Comparison of ENCODE assay signal across 7 mouse cellular contexts in genomic region chrX:20617176-20617902, GRCm38 (mm10). TPM values are rescaled to one million over a fixed set of nuclear protein-coding genes. Genes with fewer than 3 reads are reported as not detected.
DNase-seq lines count a peak whose midpoint lies in the region; ATAC-seq lines count a peak whose summit lies in the region.

Gene Rbm10, plus strand, starts transcription at chrX:20617503.
Gene Ndufb11, minus strand, starts transcription at chrX:20617619.

- no peaks in the 10 kb centered on the region for H3K36me3 ChIP-seq in intestine, embryonic 15.5 days
- H3K36me3 ChIP-seq in midbrain, embryonic 10.5 days = peaks cover 41% of the 10 kb centered on the region

- H3K27ac ChIP-seq in intestine, embryonic 15.5 days = peak within 1 kb of the TSS; percentile 82
- H3K27ac ChIP-seq in midbrain, embryonic 10.5 days (replicated peaks) = peak within 1 kb of the TSS; percentile 95

- H3K4me3 ChIP-seq in intestine, embryonic 15.5 days (replicated peaks) = peak within 1 kb of the TSS; percentile 54
- H3K4me3 ChIP-seq in midbrain, embryonic 10.5 days = peak within 1 kb of the TSS; percentile 71

- intact Hi-C loops in gastrocnemius, postnatal 36 days (cut with DNase I) = no loop called here
- intact Hi-C loops in left cerebral cortex, postnatal 25 days (cut with DNase I) = no loop called here

- peak within 1 kb of the TSS; percentile 53 for H3K4me2 ChIP-seq in intestine, embryonic 15.5 days (replicated peaks)

- peak; percentile 84 for DNase-seq in adrenal gland, adult 8-10 months
- DNase-seq in embryo, embryonic 11.5 days (ENCODE audit: low read depth, low spot score) = peak; percentile 60
- DNase-seq in gastrocnemius, postnatal 36 days = peak; percentile 68
- peak; percentile 77 to 93 for DNase-seq in left cerebral cortex, postnatal 25 days (ENCODE audit: low spot score in 2 of 2)
- DNase-seq in midbrain, embryonic 10.5 days (ENCODE audit: low spot score) = peak; percentile 81
- DNase-seq in right cerebral cortex, postnatal 4 days = peak; percentile 61

- 15% methylated on average over 49 of the region's 49 CpGs for WGBS in intestine, embryonic 15.5 days
- WGBS in midbrain, embryonic 10.5 days = 15% methylated on average over 47 of the region's 49 CpGs

- no peaks in the 10 kb centered on the region for H3K9me3 ChIP-seq in intestine, embryonic 15.5 days
- 0 out of 2 replicates have a peak, but pooled peaks cover 3% of the 10 kb centered on the region for H3K9me3 ChIP-seq in midbrain, embryonic 10.5 days (replicated peaks)

- no peaks in the 10 kb centered on the region for H3K4me1 ChIP-seq in intestine, embryonic 15.5 days (replicated peaks)
- peaks cover 17% of the 10 kb centered on the region for H3K4me1 ChIP-seq in midbrain, embryonic 10.5 days

- H3K27me3 ChIP-seq in intestine, embryonic 15.5 days (replicated peaks) = no peaks in the 10 kb centered on the region
- no peaks in the 10 kb centered on the region for H3K27me3 ChIP-seq in midbrain, embryonic 10.5 days (ENCODE audit: low read depth, poor library complexity, severe bottlenecking)

- ATAC-seq in intestine, embryonic 15.5 days = peak; percentile 98

- H3K9ac ChIP-seq in intestine, embryonic 15.5 days = peak within 1 kb of the TSS; percentile 67

RNA-seq across cellular contexts. Expression of gene Rbm10, which starts in this region (rescaled TPM):
- 10 to 100 TPM; 29.0 to 41.2 (median 40.0) TPM for total RNA-seq in adrenal gland, adult 8-10 months (2022)
- 10 to 100 TPM; 11.0 to 12.4 TPM for total RNA-seq in gastrocnemius, postnatal 36 days (2021)
- polyA plus RNA-seq in intestine, embryonic 15.5 days (2015; fragmentation: Nextera tagmentation; extraction: Ambion mirVana) = 52.7 and 57.8 TPM in 2 replicates
- total RNA-seq in left cerebral cortex, postnatal 25 days (2021) = 10 to 100 TPM; 45.5 to 48.6 TPM
- 104 and 107 TPM in 2 replicates for polyA plus RNA-seq in midbrain, embryonic 10.5 days (2016; fragmentation: Nextera tagmentation; extraction: Ambion mirVana)

RNA-seq across cellular contexts. Expression of gene Ndufb11, which starts in this region (rescaled TPM):
- 100 to 1,000 TPM; 217 to 320 (median 257) TPM for total RNA-seq in adrenal gland, adult 8-10 months (2022)
- total RNA-seq in gastrocnemius, postnatal 36 days (2021) = 100 to 1,000 TPM; 396 to 423 TPM
- polyA plus RNA-seq in intestine, embryonic 15.5 days (2015; fragmentation: Nextera tagmentation; extraction: Ambion mirVana) = 251 and 275 TPM in 2 replicates
- total RNA-seq in left cerebral cortex, postnatal 25 days (2021) = 100 to 1,000 TPM; 148 to 158 TPM
- polyA plus RNA-seq in midbrain, embryonic 10.5 days (2016; fragmentation: Nextera tagmentation; extraction: Ambion mirVana) = 185 and 187 TPM in 2 replicates

Comparison
In these comparisons a context has a peak if more than half of its experiments do, and no peak if none do; other contexts are left out.
1. Peak in every context shown above with its lines: DNase-seq, ATAC-seq, H3K4me3 ChIP-seq and H3K27ac ChIP-seq.